Mouse (Mus musculus): Measurements from ENCODE around the gene Phf21a.

Gene Phf21a

GRCm38 (mm10) chr2:92092817-92093216 lies at the start of gene Phf21a:
Gene Phf21a, plus strand, starts transcription at chr2:92093117.
- DNase-seq (ENCODE audit: low read depth in 2 of 2, low spot score in 2 of 2), result no peak

- no peak for DNase-seq (ENCODE audit: low read depth in 2 of 2, low spot score in 2 of 2)
Observed at GRCm38 (mm10) chr2:92043285-92043684, 49.6 kb upstream of the Phf21a start.

- no peak for DNase-seq (ENCODE audit: low read depth in 2 of 2, low spot score in 2 of 2)
Observed at GRCm38 (mm10) chr2:92047601-92048000, 45.3 kb upstream of the Phf21a start.

- no peak for DNase-seq (ENCODE audit: low read depth in 2 of 2, low spot score in 2 of 2)
Observed at GRCm38 (mm10) chr2:92048034-92048690, 44.8 kb upstream of the Phf21a start.

- DNase-seq (ENCODE audit: low read depth in 2 of 2, low spot score in 2 of 2), result no peak
Observed at GRCm38 (mm10) chr2:92052188-92052587, 40.7 kb upstream of the Phf21a start.

- DNase-seq (ENCODE audit: low read depth in 2 of 2, low spot score in 2 of 2), result no peak
Observed at GRCm38 (mm10) chr2:92052754-92053153, 40.2 kb upstream of the Phf21a start.

GRCm38 (mm10) chr2:92055101-92055813 lies 37.7 kb upstream of the Phf21a start:
- peak; percentile 62 to 72 for DNase-seq (ENCODE audit: low read depth in 2 of 2, low spot score in 2 of 2)

GRCm38 (mm10) chr2:92055831-92056236 lies 37.1 kb upstream of the Phf21a start:
- DNase-seq (ENCODE audit: low read depth in 2 of 2, low spot score in 2 of 2), result peak; percentile 27 to 43

GRCm38 (mm10) chr2:92056760-92057159 lies 36.2 kb upstream of the Phf21a start:
- DNase-seq (ENCODE audit: low read depth in 2 of 2, low spot score in 2 of 2), result no peak

GRCm38 (mm10) chr2:92058469-92058868 lies 34.4 kb upstream of the Phf21a start:
- DNase-seq (ENCODE audit: low read depth in 2 of 2, low spot score in 2 of 2), result peak; percentile 70 to 77

GRCm38 (mm10) chr2:92058936-92059335 lies 34.0 kb upstream of the Phf21a start:
- no peak for DNase-seq (ENCODE audit: low read depth in 2 of 2, low spot score in 2 of 2)

GRCm38 (mm10) chr2:92059481-92060220 lies 33.3 kb upstream of the Phf21a start:
- DNase-seq (ENCODE audit: low read depth in 2 of 2, low spot score in 2 of 2), result peak; percentile 24 to 46

GRCm38 (mm10) chr2:92060291-92060690 lies 32.6 kb upstream of the Phf21a start:
- no peak for DNase-seq (ENCODE audit: low read depth in 2 of 2, low spot score in 2 of 2)

- DNase-seq (ENCODE audit: low read depth in 2 of 2, low spot score in 2 of 2), result no peak
Observed at GRCm38 (mm10) chr2:92061337-92061736, 31.6 kb upstream of the Phf21a start.

- no peak for DNase-seq (ENCODE audit: low read depth in 2 of 2, low spot score in 2 of 2)
Observed at GRCm38 (mm10) chr2:92063106-92063505, 29.8 kb upstream of the Phf21a start.

- no peak for DNase-seq (ENCODE audit: low read depth in 2 of 2, low spot score in 2 of 2)
Observed at GRCm38 (mm10) chr2:92065269-92065888, 27.5 kb upstream of the Phf21a start.

GRCm38 (mm10) chr2:92065938-92066337 lies 27.0 kb upstream of the Phf21a start:
- no peak for DNase-seq (ENCODE audit: low read depth in 2 of 2, low spot score in 2 of 2)

GRCm38 (mm10) chr2:92066899-92067298 lies 26.0 kb upstream of the Phf21a start:
- DNase-seq (ENCODE audit: low read depth in 2 of 2, low spot score in 2 of 2), result no peak

GRCm38 (mm10) chr2:92067600-92067999 lies 25.3 kb upstream of the Phf21a start:
- no peak for DNase-seq (ENCODE audit: low read depth in 2 of 2, low spot score in 2 of 2)

- DNase-seq (ENCODE audit: low read depth in 2 of 2, low spot score in 2 of 2), result no peak
Observed at GRCm38 (mm10) chr2:92069630-92070029, 23.3 kb upstream of the Phf21a start.

GRCm38 (mm10) chr2:92071143-92071542 lies 21.8 kb upstream of the Phf21a start:
- no peak for DNase-seq (ENCODE audit: low read depth in 2 of 2, low spot score in 2 of 2)
